Mouse (Mus musculus): ENCODE data around the gene Hspb9.

DNA sequence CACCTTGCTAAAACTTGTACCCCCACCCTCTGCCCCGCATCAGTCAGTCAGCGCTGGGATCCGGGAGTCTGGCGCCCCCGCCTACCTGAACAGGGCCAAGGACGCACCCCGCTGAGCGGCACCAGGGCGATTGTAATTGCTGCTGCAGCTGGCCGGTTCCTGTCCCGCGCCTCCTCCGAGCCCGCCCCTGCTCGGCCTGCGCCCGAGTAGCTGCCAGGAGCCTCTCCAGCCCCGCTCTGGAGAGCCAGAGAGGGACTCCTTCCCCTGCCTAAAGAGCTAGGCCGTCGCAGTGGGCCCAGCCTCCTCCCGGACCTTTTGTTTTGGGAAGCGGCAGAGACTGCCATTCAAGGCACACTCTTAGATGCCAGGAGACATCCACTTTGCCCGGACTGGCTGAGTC is 40.5 kb upstream of the Hspb9 start:
- TF ChIP-seq CTCF (IDR thresholded peaks at IDR 0.05; ENCODE audit: borderline replicate concordance, insufficient read depth, low read depth, low read length) (no peak), POLR2A (IDR thresholded peaks at IDR 0.05; ENCODE audit: borderline replicate concordance, insufficient read depth, low read length) (no peak)

Measured in cerebellum, adult 2 months (tissue).